Mouse (Mus musculus) frontal cortex, adult (tissue): ENCODE data around the gene Plxnb2.
A peak's percentile ranks its signal among the peaks of the same experiment; 100 is the strongest.

Source experiments
- ATAC-seq: cut with Nextera tagmentation; 2 replicates; pipeline ENCODE4 v1.9.2; 2017; ENCODE audit warnings: mild to moderate bottlenecking, moderate library complexity, mixed read lengths; ENCODE audit not compliant: low TSS enrichment

Gene Plxnb2

GRCm38 (mm10) chr15:89128382-89129350, 51.9 kb downstream of the Plxnb2 start, which contains the start of gene Hdac10:
Hdac10 (minus strand) TSS chr15:89128700.
- ATAC-seq, result peak; percentile 82

DNA sequence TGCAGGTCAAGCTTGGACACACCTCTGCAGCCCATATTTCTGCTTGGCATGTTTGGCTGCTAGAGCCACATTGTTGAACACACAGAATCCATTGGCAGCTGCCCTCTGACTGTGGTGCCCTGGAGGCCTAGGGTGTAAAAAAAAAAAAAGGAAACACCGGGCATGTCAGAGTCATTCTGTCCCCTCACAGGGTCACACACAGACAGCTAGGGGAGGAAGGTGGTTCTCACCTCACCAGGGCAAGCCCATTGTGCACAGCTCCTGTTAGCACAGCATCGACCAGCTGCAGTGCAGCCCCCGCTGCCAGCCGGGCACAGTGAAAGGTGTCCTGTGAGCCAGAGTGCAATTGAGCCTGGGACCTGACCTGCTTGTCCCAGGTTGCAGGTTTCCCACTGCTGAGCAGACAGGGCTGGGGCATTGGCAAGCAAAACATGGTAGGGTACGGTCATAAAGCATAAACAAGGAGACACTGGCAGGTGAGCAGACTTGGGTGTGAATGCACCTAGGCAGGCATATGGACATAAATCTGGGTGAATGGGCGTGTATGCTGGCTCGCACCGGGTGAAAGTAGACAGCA, 53.1 kb downstream of the Plxnb2 start:
- ATAC-seq, result no peak

DNA sequence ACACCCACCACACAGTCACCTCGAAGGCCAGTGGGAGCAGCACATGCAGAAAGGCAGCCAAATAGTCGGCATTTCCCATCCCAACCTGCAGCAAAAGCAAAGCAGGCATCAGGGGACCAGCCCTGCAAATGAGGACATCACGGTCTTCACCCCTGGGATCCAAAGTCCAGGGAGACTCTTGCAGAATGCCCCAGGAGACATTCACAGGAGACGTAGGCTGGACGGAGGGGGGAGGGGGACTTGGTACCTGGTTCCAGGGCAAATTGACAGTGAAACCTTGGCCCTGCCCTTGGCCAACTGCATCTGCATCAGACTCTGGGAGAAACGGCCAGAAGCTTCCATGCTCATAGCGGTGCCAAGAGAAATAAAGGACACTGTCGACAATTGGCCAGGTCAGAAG, 54.0 kb downstream of the Plxnb2 start:
- no peak for ATAC-seq

DNA sequence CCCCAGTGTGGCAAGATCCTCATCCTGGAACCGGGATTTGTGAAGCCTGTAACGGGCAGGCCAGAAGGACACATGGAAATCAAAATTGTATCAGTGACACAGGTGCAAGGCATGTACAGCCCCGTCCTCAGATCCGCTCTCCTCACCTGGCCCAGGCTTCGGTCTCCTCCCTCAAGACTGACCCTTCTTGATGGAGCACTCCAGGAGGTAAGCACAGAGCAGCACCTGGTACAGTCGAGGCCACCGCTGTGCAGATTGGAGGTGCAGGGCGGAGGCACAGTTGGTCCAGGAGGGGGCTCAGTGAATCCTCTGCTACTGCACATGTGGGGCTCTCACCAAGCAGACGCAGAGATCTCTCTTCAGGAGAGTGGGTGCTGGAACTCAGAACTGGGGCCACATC, 55.2 kb downstream of the Plxnb2 start:
- ATAC-seq, result no peak

DNA sequence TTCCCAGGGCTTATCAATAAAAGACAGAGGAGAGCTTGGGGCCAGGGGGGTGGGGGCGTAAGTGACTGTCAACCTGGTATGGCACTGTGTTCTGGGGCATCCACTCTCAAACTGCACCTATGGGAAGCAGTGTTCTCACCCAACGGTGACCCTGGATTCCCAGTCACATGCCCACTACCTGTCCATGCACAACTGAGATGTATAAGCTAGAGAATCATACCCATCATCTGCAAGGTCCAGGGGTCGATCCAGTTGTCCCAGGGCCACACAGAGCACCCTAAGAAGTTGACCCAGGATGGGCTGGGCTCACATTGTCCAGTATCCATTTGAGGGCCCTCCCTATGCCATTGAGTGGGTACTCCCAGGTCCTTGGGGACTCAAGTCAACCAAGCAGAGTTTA, 56.3 kb downstream of the Plxnb2 start:
- ATAC-seq, result no peak

DNA sequence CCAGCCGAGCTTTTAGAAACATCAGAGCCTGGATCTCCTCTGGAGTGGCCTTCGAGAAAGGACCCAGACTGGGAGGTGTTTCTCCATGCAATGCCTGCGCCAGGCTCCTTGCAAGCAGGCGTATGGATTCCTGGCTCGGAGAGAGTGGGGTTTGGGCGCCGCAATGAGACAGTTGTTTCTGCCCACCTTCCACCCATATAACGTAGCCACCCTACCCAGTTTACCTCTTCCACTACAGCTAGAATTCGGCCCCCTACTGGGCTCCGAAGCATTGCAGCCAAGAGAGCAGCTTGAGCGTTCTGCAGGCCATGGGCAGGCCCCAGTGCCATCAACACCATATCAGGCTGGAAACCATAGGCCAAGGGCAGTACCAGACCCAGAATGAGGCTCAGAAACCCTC, 57.0 kb downstream of the Plxnb2 start:
- peak; percentile 71 for ATAC-seq

DNA sequence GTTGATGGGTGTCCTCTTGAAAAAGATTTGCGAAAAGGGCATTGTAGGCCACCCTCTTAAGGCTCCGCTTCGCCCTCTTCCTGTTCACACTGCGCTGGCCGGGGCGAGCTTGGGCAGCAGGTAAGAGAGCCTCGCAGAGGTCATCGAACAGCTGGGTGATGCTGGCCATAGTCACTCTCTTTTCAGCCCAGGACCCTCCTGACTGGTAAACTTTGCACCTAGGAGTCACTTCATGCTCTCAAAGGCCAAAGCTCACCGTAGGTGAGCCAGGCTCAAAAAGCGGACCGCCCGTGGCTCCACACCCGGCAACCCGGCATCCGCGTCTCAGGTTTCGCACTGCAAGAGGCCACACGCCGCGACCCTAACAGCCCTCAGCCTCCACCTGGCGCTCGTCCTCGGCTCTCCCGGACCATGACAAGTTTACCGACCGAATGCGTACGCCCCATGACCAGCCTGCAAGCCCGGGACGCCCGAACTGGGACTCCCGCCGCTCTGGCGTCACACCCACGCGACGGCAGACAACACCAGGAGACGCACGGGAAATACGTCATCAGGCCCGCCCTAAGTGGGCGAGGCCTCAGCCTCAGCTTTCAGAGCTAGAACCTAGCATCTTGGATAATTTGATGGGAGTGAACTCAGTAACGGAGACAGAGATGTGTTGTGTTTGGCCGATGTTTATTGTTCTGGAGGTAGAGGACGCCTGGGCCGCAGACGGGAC, 57.8 kb downstream of the Plxnb2 start, which contains the start of gene Tubgcp6:
Gene Tubgcp6, minus strand, starts transcription at position 464 of the 718 bp plus-strand sequence.
- peak; percentile 77 for ATAC-seq

DNA sequence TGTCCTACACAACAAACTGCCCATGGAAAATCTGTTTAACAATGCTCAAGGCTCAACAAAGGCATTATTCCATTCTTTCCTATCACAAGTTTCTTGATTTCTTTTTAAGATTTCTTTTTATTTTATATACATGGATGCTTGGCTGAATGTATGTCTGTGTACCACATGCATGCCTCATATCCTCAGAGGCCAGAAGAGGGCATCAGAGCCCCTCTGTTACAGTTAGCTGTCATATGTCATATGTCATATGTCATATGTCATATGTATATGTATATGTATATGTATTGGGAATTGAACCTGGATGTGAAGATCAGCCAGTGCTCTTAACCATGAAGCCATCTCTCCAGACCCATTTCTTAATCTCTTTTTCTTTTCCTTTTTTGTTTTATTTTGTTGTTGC, 62.6 kb downstream of the Plxnb2 start:
- ATAC-seq, result no peak

GRCm38 (mm10) chr15:89110147-89110546, 70.4 kb downstream of the Plxnb2 start:
- ATAC-seq, result 0 out of 2 replicates have a peak, but pooled peaks have one; percentile 15

- ATAC-seq, result no peak
Measured at GRCm38 (mm10) chr15:89106976-89107375, 73.6 kb downstream of the Plxnb2 start.

GRCm38 (mm10) chr15:89106073-89106472, 74.5 kb downstream of the Plxnb2 start:
- ATAC-seq, result peak; percentile 38; the same call in 1 of the 2 replicates
